Mouse (Mus musculus) spleen, adult 2 months (tissue): ENCODE results near the gene Acaca.

Source experiments
- CTCF ChIP-seq: fragments of 200-500 bp; IDR thresholded peaks from 2 replicates; pipeline ENCODE4 v1.5.1; 2011; ENCODE audit warnings: mild to moderate bottlenecking, inconsistent platforms; ENCODE audit not compliant: insufficient read depth, insufficient read length, insufficient replicate concordance; ENCODE audit errors: extremely low read depth
- POLR2A ChIP-seq: fragments of 200-500 bp; IDR thresholded peaks from 2 replicates; pipeline ENCODE4 v1.6.1; 2011; ENCODE audit warnings: low read depth, low read length, inconsistent platforms

GRCm38 (mm10) chr11:84351150-84351549, 221.7 kb downstream of the Acaca start:
- TF ChIP-seq CTCF (no peak), POLR2A (no peak)
